Mouse (Mus musculus) lung, postnatal 0 days (tissue): ENCODE measurements around the gene Slc15a3. TPM values are rescaled to one million over a fixed set of nuclear protein-coding genes. Genes with fewer than 3 reads are reported as not detected.

Experiments used
- ATAC-seq: fragments of 200-750 bp; cut with Nextera tagmentation; 2 replicates; pipeline ENCODE4 v1.8.0; 2017; ENCODE audit warnings: moderate library complexity
- DNase-seq: peaks from one replicate; pipeline ENCODE4 v3.0.0-alpha.2; 2016; ENCODE audit warnings: low spot score
- H3K27ac ChIP-seq: fragments of 300-500 bp; sonication (generic); 2 replicates; pipeline ENCODE4 v1.5.1; 2014; ENCODE audit warnings: antibody characterized with exemption, mild to moderate bottlenecking, low read length, mixed read lengths
- H3K27me3 ChIP-seq: fragments of 300-500 bp; sonication (generic); replicated peaks from 2 replicates; pipeline ENCODE4 v1.6.1; 2014; ENCODE audit warnings: low read length, mixed read lengths; ENCODE audit not compliant: insufficient read depth
- H3K36me3 ChIP-seq: fragments of 300-500 bp; sonication (generic); 2 replicates; pipeline ENCODE4 v1.6.1; 2014; ENCODE audit warnings: low read length, mixed read lengths; ENCODE audit not compliant: insufficient read depth
- H3K4me1 ChIP-seq: fragments of 300-500 bp; sonication (generic); 2 replicates; pipeline ENCODE4 v1.6.1; 2014; ENCODE audit warnings: antibody characterized with exemption, low read depth, low read length, mixed read lengths; ENCODE audit not compliant: insufficient read depth
- H3K4me2 ChIP-seq: fragments of 300-500 bp; sonication (generic); replicated peaks from 2 replicates; pipeline ENCODE4 v1.6.1; 2014; ENCODE audit warnings: low read depth, mild to moderate bottlenecking, low read length, moderate library complexity, mixed read lengths
- H3K4me3 ChIP-seq: fragments of 300-500 bp; sonication (generic); 2 replicates; pipeline ENCODE4 v1.5.1; 2014; ENCODE audit warnings: low read depth, low read length
- H3K9ac ChIP-seq: fragments of 300-500 bp; sonication (generic); replicated peaks from 2 replicates; pipeline ENCODE4 v1.6.1; 2014; ENCODE audit warnings: low read depth, mild to moderate bottlenecking
- H3K9me3 ChIP-seq: fragments of 300-500 bp; sonication (generic); 2 replicates; pipeline ENCODE4 v1.6.1; 2016; ENCODE audit warnings: low read length, mixed read lengths
- CTCF ChIP-seq: IDR thresholded peaks from 2 replicates; pipeline ENCODE4 v1.5.1; 2016; ENCODE audit warnings: antibody characterized with exemption, mild to moderate bottlenecking
- EP300 ChIP-seq: IDR thresholded peaks from 2 replicates; pipeline ENCODE4 v1.6.1; 2016; ENCODE audit warnings: antibody characterized with exemption, mild to moderate bottlenecking, control low read depth
- WGBS: fragments of 180-500 bp; shearing (Covaris S2); extraction: QIAGEN DNeasy Blood & Tissue Kit; methylation state at CpG from one replicate; pipeline ENCODE4 v1.1.7; 2014; 5-methylcytosine and 5-hydroxymethylcytosine counted together
- polyA plus RNA-seq: library from polyadenylated mRNA; unstranded; fragments of >200 nt; fragmentation: Nextera tagmentation; extraction: Ambion mirVana; gene quantifications from 2 replicates; pipeline ENCODE4 v1.2.1, GENCODE M21; 2015

Gene Slc15a3
- 3.0 and 3.7 TPM in 2 replicates for polyA plus RNA-seq

DNA sequence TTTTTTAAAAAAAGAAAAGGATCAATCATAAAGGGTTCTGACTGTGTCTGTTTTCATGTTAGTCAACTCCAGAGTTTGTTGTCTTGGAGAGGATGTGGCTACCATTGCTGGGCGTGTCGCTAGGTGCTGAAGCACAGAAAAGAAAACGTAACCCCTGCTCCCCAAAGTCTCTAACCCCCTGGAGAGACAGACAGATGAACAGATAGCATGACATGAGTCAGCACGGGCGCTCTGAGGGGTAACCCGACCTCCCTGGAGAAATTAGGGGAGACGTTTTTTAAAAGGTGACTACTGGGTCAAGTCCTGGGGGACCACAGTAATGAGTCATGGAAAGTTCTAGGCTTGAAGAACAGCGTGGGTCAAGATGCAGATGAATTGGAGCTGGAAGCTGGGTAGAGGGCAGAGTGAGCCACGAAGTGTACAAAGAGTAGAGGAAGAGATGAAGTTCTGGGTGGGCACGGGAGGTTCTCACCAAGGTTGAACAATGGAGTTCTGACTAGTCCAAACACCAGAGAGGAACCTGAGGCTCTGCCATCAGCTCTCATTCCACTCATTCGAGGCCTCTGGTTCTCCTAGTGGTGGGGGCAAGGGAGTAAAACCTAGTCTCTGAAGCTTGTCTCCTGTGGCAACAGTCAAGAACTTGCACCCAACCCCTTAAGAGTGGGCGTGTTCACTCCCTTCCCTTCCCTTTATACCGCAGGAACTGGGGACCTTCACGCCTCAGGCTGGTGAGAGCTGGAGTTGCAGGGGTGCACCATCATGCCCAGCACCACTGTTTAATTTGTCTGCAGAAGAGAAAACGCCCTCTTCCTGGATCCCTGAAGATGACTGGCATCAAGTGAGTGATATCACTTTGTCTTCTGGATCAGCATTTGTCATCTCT lies at the start of gene Slc15a3:
TSS of gene Slc15a3 (plus strand) at position 718 of the 883 bp plus-strand sequence.
- Histone ChIP-seq H3K4me2 (no peak within 1 kb of the TSS), H3K9ac (no peak within 1 kb of the TSS), H3K27ac (no peak within 1 kb of the TSS), H3K4me3 (no peak within 1 kb of the TSS), H3K9me3 (no peaks in the 10 kb centered on the region), H3K36me3 (no peaks in the 10 kb centered on the region), H3K4me1 (no peaks in the 10 kb centered on the region), H3K27me3 (no peaks in the 10 kb centered on the region)
- ATAC-seq (no peak), DNase-seq (no peak)
- 73% methylated on average over 15 of the region's 15 CpGs for WGBS
- TF ChIP-seq EP300 = no peak
- TF ChIP-seq CTCF = no peak

DNA sequence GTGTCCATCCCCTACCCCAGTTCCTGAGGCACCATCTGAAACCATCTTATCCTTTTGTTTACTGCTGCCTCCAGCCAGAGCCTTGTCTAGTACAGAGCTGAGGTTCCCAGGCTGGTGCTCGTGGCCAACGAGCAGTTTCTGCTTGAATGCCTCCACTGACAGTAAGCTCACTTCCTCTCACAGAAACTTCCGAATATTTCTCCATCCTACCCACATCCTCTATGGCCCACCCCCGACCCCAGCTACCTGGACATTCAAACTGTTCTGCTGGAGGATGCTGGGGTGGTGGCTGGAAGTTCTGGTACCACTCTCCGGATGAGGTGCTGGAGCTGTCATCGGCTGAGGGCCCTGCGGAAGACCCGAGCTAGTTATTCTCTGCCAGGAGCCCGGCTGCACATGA lies 49.2 kb upstream of the Slc15a3 start:
- Histone ChIP-seq H3K9ac (no peak overlapping the region), H3K4me2 (no peak overlapping the region), H3K27ac (no peak overlapping the region), H3K27me3 (no peaks in the 10 kb centered on the region), H3K9me3 (no peaks in the 10 kb centered on the region), H3K36me3 (no peaks in the 10 kb centered on the region), H3K4me1 (no peaks in the 10 kb centered on the region), H3K4me3 (no peak overlapping the region)
- TF ChIP-seq CTCF (no peak), EP300 (no peak)
- no peak for DNase-seq
- ATAC-seq = no peak
- WGBS = 69% methylated on average over 9 of the region's 9 CpGs

DNA sequence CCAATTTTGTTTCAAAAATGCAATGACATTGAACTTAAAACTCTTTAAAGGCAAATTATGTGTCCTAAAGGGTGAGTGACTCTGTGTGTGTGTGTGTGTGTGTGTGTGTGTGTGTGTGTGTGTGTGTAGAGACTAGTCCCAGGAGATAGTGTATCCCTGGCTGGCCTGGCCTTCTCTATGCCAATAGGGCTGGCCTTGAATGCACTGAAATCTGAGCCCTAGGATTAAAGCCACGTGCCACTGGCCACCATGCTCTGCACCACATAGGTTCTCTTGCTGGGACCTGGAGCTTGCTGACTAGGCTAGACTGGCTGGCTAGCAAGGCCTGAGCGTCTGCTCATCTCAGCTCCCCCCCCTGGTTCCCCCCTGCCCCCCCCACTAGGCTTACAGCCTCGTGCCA lies 46.5 kb upstream of the Slc15a3 start:
- no peak overlapping the region for H3K9ac ChIP-seq
- no peaks in the 10 kb centered on the region for H3K27me3 ChIP-seq
- H3K4me2 ChIP-seq = no peak overlapping the region
- 56% methylated on average over 3 of the region's 3 CpGs for WGBS
- ATAC-seq = no peak
- no peaks in the 10 kb centered on the region for H3K36me3 ChIP-seq
- TF ChIP-seq CTCF (no peak), EP300 (no peak)
- no peak for DNase-seq
- no peaks in the 10 kb centered on the region for H3K9me3 ChIP-seq
- H3K4me3 ChIP-seq = no peak overlapping the region
- H3K4me1 ChIP-seq = no peaks in the 10 kb centered on the region
- no peak overlapping the region for H3K27ac ChIP-seq

DNA sequence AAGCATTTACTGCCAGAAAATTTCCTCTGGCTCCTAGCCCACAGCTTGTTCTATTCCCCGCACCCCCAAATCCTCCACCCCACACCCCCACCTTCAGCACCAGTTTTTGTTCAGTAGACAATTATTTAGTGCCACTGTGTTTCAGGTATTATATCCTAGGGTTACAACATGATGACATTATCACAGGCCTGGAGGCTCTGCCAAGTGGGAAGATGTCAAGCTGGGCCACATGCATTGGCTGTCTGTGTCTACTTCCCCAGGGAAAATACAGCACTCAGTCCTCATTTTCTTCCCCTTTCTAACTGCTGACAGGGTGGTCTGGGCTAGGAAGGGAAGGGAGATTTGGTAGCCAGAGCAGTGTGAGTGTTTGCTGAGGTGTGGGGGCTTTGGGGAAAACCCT lies 44.6 kb upstream of the Slc15a3 start:
- Histone ChIP-seq H3K9ac (no peak overlapping the region), H3K4me1 (no peaks in the 10 kb centered on the region), H3K9me3 (no peaks in the 10 kb centered on the region), H3K27me3 (no peaks in the 10 kb centered on the region), H3K4me2 (no peak overlapping the region), H3K36me3 (no peaks in the 10 kb centered on the region), H3K27ac (no peak overlapping the region), H3K4me3 (no peak overlapping the region)
- TF ChIP-seq CTCF = no peak
- no peak for TF ChIP-seq EP300
- 27% methylated on average over 1 of the region's 1 CpGs for WGBS
- no peak for ATAC-seq
- DNase-seq = no peak

DNA sequence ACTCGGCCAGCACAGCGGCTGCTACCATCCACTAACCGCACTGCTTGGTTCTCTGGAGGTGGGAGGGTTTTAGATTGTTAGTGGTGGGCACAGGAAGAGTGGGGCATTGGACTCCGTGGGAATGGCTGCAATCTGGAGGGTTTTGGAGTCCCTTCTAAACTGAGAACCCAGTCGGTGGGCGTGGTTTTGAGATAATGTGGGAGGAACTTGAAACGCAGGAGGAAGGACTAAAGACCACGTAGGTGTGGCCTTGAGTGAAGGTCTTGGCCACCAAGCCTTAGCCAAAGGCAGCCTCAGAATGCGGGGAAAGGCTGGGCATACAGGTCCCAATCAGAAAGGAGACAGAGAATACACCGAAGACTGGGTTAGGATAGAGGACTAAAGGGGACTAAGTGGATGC lies 41.0 kb upstream of the Slc15a3 start:
- no peak for DNase-seq
- no peak overlapping the region for H3K27ac ChIP-seq
- 67% methylated on average over 10 of the region's 10 CpGs for WGBS

DNA sequence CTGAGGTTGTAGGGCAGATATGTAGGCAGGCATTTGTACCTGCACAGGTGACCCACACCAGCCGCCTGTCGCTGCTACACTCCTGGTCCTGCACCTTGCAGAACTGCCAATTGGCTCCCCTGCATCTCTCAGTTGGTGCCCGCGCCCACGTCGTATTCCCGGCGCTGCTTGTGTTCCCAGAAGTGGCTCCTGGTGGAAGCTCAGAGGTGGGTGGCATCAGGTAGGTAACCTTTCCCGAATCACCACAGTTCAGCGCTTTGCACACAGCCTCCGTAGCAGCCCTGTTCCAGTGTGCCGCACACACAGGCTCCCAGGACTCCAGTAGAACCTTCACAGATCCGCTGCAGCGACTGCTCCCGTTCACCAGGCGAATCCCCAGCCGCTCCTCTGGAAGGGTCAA lies 40.4 kb upstream of the Slc15a3 start:
- H3K9me3 ChIP-seq = no peaks in the 10 kb centered on the region
- H3K36me3 ChIP-seq = no peaks in the 10 kb centered on the region
- DNase-seq (no peak), ATAC-seq (no peak)
- 93% methylated on average over 17 of the region's 17 CpGs for WGBS
- H3K4me2 ChIP-seq = no peak overlapping the region
- no peak overlapping the region for H3K4me3 ChIP-seq
- no peak overlapping the region for H3K27ac ChIP-seq
- no peak overlapping the region for H3K9ac ChIP-seq
- TF ChIP-seq EP300 (no peak), CTCF (no peak)
- H3K27me3 ChIP-seq = no peaks in the 10 kb centered on the region
- H3K4me1 ChIP-seq = no peaks in the 10 kb centered on the region

More for the DNA sequence above, 41.0 kb upstream of the Slc15a3 start:
- Histone ChIP-seq H3K9me3 (no peaks in the 10 kb centered on the region), H3K9ac (no peak overlapping the region), H3K4me2 (no peak overlapping the region), H3K4me1 (no peaks in the 10 kb centered on the region), H3K4me3 (no peak overlapping the region), H3K27me3 (no peaks in the 10 kb centered on the region), H3K36me3 (no peaks in the 10 kb centered on the region)
- ATAC-seq = no peak
- TF ChIP-seq CTCF (no peak), EP300 (no peak)
